Mouse (Mus musculus) small intestine, adult 2 months (tissue): ENCODE data around the gene Atp2a3. TPM values are rescaled to one million over a fixed set of nuclear protein-coding genes. Genes with fewer than 3 reads are reported as not detected.
A peak's percentile ranks its signal among the peaks of the same experiment; 100 is the strongest.

Experiments used
- H3K27ac ChIP-seq: fragments of 200-500 bp; 2 replicates; pipeline ENCODE4 v1.5.1; 2012; ENCODE audit warnings: low read depth, low read length, control low read depth, inconsistent platforms; ENCODE audit not compliant: insufficient read depth
- H3K27me3 ChIP-seq: fragments of 200-500 bp; 2 replicates; pipeline ENCODE4 v1.6.1; 2012; ENCODE audit warnings: mild to moderate bottlenecking, moderate library complexity, low read length, inconsistent platforms; ENCODE audit not compliant: control insufficient read depth, insufficient read depth
- H3K36me3 ChIP-seq: fragments of 200-500 bp; 2 replicates; pipeline ENCODE4 v1.6.1; 2012; ENCODE audit warnings: mild to moderate bottlenecking, low read length, control low read depth, inconsistent platforms; ENCODE audit not compliant: control insufficient read depth, insufficient read depth
- H3K4me1 ChIP-seq: fragments of 200-500 bp; 2 replicates; pipeline ENCODE4 v1.6.1; 2012; ENCODE audit warnings: low read length, inconsistent platforms, mixed read lengths; ENCODE audit not compliant: control insufficient read depth, insufficient read depth, insufficient read length
- H3K4me3 ChIP-seq: fragments of 200-500 bp; 2 replicates; pipeline ENCODE4 v1.5.1; 2012; ENCODE audit warnings: low read depth, mild to moderate bottlenecking, control low read depth, inconsistent platforms, low read length, moderate library complexity
- CTCF ChIP-seq: fragments of 200-500 bp; IDR thresholded peaks from 2 replicates; pipeline ENCODE4 v1.5.1; 2012; ENCODE audit warnings: low read depth, mild to moderate bottlenecking, control low read depth, inconsistent platforms, low read length, moderate library complexity, mixed read lengths; ENCODE audit not compliant: insufficient replicate concordance, insufficient read length; ENCODE audit errors: extremely low read depth
- POLR2A ChIP-seq: fragments of 200-500 bp; IDR thresholded peaks from 2 replicates; pipeline ENCODE4 v1.6.1; 2012; ENCODE audit warnings: low read depth, mild to moderate bottlenecking, control low read depth, inconsistent platforms, low read length, moderate library complexity
- WGBS: fragments of 180-500 bp; shearing (Covaris S2); methylation state at CpG from one replicate; pipeline ENCODE4 v1.1.7; 2018; 5-methylcytosine and 5-hydroxymethylcytosine counted together
- polyA plus RNA-seq: library from polyadenylated mRNA; depleted of rRNA; stranded (reverse); fragments of >200 nt; gene quantifications from 2 replicates; pipeline ENCODE4 v1.2.3, GENCODE M21; 2012

The Atp2a3 gene
- polyA plus RNA-seq, 1 experiment, result 128 TPM

GRCm38 (mm10) chr11:73001029-73001428 is 40.1 kb downstream of the Atp2a3 start:
- Histone ChIP-seq H3K27ac (no peak overlapping the region), H3K27me3 (no peaks in the 10 kb centered on the region), H3K36me3 (no peaks in the 10 kb centered on the region), H3K4me1 (peaks cover 8% of the 10 kb centered on the region), H3K4me3 (no peak overlapping the region)
- WGBS, result 14% methylated on average over 6 of the region's 6 CpGs
- peak; percentile 92; the same call in 1 of the 2 replicates for TF ChIP-seq CTCF
- TF ChIP-seq POLR2A, result no peak

GRCm38 (mm10) chr11:73006377-73006776 is 45.4 kb downstream of the Atp2a3 start:
- no peaks in the 10 kb centered on the region for H3K36me3 ChIP-seq
- no peaks in the 10 kb centered on the region for H3K27me3 ChIP-seq
- no peak overlapping the region for H3K27ac ChIP-seq
- WGBS, result 0% methylated on average over 2 of the region's 2 CpGs
- peaks cover 3% of the 10 kb centered on the region; the same call in 1 of the 2 replicates for H3K4me1 ChIP-seq
- no peak overlapping the region for H3K4me3 ChIP-seq
- TF ChIP-seq CTCF, result peak; percentile 82; the same call in 1 of the 2 replicates
- TF ChIP-seq POLR2A, result no peak

DNA sequence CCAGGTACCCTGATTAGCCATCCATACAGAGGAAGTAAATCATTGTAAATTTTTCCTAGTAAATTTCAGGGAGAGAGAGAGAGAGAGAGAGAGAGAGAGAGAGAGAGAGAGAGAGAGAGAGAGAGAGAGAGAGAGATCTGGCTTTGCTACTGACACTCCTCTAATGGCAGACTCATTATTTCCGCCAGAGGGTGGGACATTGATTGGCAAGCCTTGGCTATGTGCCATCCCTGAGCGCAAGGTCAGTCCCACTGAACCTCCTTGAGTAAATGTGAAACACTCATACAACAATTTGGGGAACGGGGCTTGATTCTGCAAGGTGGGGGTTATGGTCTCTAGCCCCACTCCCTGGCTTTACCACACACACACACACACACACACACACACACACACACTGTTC is 46.1 kb downstream of the Atp2a3 start:
- no peaks in the 10 kb centered on the region for H3K36me3 ChIP-seq
- WGBS, result 28% methylated on average over 3 of the region's 3 CpGs
- H3K4me3 ChIP-seq, result no peak overlapping the region
- no peaks in the 10 kb centered on the region for H3K27me3 ChIP-seq
- TF ChIP-seq CTCF, result no peak
- no peak for TF ChIP-seq POLR2A
- H3K4me1 ChIP-seq, result peaks cover 3% of the 10 kb centered on the region; the same call in 1 of the 2 replicates
- H3K27ac ChIP-seq, result no peak overlapping the region

GRCm38 (mm10) chr11:73007698-73008481 is 46.9 kb downstream of the Atp2a3 start:
- no peaks in the 10 kb centered on the region for H3K27me3 ChIP-seq
- H3K36me3 ChIP-seq, result no peaks in the 10 kb centered on the region
- peak; percentile 83 for TF ChIP-seq CTCF
- no peak for TF ChIP-seq POLR2A
- peaks cover 3% of the 10 kb centered on the region; the same call in 1 of the 2 replicates for H3K4me1 ChIP-seq
- H3K27ac ChIP-seq, result no peak overlapping the region
- H3K4me3 ChIP-seq, result no peak overlapping the region
- WGBS, result 57% methylated on average over 11 of the region's 11 CpGs

DNA sequence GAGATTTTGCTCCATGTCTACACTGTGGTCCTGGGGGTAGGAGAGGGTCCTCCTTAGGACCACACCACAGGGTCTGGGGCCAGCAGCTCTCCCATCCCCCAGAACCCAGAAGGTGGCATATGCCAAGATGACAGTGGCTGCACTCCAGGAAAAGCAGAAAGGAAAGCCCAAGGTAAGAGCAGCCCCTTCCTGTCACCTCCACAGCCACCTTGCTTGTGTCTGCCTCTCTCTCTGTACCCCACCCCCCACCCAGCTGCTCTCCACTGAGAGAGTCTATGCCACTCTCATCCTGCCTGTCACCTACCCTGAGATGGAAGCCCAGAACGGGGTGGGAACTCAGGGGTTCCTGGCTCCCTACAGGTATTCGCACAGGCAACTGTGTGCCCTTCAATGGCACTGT is 47.9 kb downstream of the Atp2a3 start:
- Histone ChIP-seq H3K4me3 (no peak overlapping the region), H3K4me1 (peaks cover 3% of the 10 kb centered on the region; the same call in 1 of the 2 replicates), H3K27ac (no peak overlapping the region), H3K36me3 (no peaks in the 10 kb centered on the region), H3K27me3 (no peaks in the 10 kb centered on the region)
- TF ChIP-seq POLR2A (no peak), CTCF (no peak)
- 63% methylated on average over 2 of the region's 2 CpGs for WGBS

GRCm38 (mm10) chr11:73009531-73010274 is 48.7 kb downstream of the Atp2a3 start:
- Histone ChIP-seq H3K27ac (no peak overlapping the region), H3K27me3 (no peaks in the 10 kb centered on the region), H3K36me3 (no peaks in the 10 kb centered on the region), H3K4me1 (peaks cover 3% of the 10 kb centered on the region; the same call in 1 of the 2 replicates), H3K4me3 (no peak overlapping the region)
- no peak for TF ChIP-seq POLR2A
- WGBS, result 72% methylated on average over 13 of the region's 13 CpGs

- Histone ChIP-seq H3K4me1 (no peaks in the 10 kb centered on the region), H3K27me3 (no peaks in the 10 kb centered on the region), H3K4me3 (no peak overlapping the region), H3K36me3 (no peaks in the 10 kb centered on the region), H3K27ac (no peak overlapping the region)
- WGBS, result 72% methylated on average over 5 of the region's 5 CpGs
- TF ChIP-seq CTCF (no peak), POLR2A (no peak)
These were observed 53.0 kb downstream of the Atp2a3 start for GRCm38 (mm10) chr11:73013981-73014380.
